Mouse (Mus musculus) lung, postnatal 10 days (tissue): ENCODE measurements at regions not wholly inside any gene's neighbourhood (a gene's known extent, or its start where the extent isn't known, plus 50 kb on each side); places are given as distances from the start of the nearest gene placed in this dataset.

Experiments
- DNase-seq: peaks from one replicate; pipeline ENCODE4 v3.0.0; 2021

- no peak for DNase-seq
These were observed 1062.8 kb upstream of the Acvr2a start for GRCm38 (mm10) chr2:47750997-47751623.

GRCm38 (mm10) chr2:47755716-47756115 lies 1058.2 kb upstream of the Acvr2a start:
- peak; percentile 6 for DNase-seq

DNA sequence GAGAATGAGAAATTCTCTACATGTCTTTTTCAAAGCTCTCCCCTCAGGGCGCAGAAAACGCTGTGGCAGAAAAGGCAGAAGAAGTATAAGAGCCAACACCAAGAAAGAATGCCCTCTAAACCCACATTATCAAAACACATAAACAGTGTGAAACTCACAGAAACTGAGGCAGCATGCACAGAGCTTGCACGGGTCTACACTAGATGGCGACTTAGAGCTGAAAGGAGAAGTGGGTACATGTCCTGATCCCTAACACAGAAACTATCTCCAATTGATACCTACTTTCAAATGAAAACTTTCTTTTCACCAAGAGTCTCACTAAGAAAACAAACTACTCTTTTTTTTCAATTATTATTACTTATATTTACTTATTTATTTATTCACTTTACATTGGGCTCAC lies 1057.7 kb upstream of the Acvr2a start:
- peak; percentile 4 for DNase-seq

- no peak for DNase-seq
These were observed 1038.1 kb upstream of the Acvr2a start for GRCm38 (mm10) chr2:47775766-47776165.

GRCm38 (mm10) chr2:47776965-47777364 lies 1036.9 kb upstream of the Acvr2a start:
- DNase-seq, result no peak

DNA sequence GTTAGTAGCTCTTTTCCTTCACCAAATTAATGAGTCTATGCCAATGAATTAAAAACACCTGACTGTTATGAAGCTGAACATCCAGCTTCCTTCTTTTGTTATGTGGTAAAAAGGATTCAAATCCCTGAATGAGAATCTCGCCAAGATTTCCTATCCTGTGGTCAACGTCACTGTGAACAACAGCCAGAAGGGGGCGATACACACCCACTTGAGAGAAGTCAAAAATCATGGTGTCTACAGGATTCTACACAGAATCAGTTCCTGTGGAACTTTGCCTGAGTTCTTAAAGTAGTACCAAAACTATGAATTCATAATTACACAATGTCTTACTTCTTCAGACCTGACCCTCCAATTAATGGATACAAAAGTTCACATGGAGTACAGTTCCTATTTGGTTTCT lies 1028.1 kb upstream of the Acvr2a start:
- peak; percentile 80 for DNase-seq

- DNase-seq, result peak; percentile 7
These were observed 991.1 kb upstream of the Acvr2a start for GRCm38 (mm10) chr2:47822746-47823271.

DNA sequence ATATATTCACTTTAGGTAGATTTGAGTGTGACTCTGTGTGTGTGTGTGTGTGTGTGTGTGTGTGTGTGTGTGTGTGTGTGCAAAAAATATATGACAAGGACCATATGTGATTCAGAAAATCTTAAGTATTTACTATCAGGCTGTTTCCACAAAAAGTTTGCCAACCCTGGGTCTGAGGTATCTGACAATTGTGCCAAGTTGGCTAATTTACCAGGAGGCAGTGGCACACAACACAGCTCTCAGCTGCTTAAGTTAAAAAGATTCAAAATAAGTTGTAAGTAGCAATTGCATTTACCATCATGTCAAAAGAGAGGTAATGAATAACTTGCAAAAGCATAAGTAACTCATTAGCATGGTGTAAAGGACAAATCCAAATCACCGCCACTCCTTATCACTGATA lies 981.4 kb upstream of the Acvr2a start:
- DNase-seq, result no peak

DNA sequence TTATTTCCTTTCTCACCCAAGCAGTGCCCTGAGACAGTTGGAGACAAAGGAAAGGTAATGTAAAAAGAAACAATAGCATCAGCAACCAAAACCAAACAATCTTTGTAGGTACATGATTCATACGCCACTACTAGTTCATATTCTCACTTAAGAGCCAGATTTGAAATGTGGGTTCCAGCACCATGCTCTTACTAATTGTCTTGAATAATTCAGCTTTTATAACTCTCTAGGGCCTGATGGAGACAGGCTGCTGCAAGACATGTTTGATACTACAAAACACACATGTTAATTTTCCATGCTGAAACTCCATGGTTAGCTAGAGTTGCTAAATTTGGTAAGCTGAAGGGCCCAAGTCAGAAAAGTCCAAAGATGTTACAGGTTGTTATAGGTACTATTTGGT lies 980.4 kb upstream of the Acvr2a start:
- DNase-seq, result no peak

- DNase-seq, result no peak
These were observed 979.7 kb upstream of the Acvr2a start for GRCm38 (mm10) chr2:47834055-47834799.

DNA sequence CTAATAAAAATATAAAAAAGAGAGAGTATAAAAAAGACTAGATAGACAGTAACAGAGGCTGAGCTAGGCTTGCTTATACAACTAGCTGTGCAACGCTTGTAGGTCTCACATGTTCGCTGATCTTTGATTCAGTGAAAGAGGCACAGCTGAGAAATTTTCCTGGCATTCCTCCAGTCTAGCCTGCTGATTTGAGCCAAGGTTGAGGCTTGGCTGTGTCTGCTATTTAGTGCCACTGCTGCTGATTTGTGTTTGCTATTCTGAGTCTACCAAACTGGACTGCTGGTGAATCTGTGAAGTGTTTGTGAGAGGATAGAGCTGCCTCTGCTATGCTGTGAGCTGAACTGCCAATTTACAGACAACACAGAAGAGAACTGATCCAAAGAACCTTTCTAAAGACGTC lies 956.7 kb upstream of the Acvr2a start:
- DNase-seq, result peak; percentile 57

- no peak for DNase-seq
These were observed 951.5 kb upstream of the Acvr2a start for GRCm38 (mm10) chr2:47862446-47862845.

- DNase-seq, result no peak
These were observed 935.9 kb upstream of the Acvr2a start for GRCm38 (mm10) chr2:47878002-47878401.

DNA sequence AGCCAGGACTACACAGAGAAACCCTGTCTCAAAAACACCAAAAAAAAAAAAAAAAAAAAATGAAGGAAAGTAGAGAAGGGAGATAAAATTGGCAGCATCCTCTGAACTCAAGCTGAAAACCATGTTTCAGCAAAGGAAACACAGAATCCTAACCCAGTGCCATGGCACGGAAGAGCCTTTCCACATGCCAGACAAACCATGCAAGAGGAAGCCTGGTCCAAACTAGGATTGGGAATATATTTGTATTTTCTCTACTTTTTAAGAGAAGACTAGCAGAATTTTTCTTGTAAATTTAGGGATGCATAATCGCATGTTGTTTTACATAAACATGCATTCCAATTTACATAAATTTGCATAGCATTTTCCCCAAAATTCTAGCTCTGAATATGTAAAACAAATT lies 934.8 kb upstream of the Acvr2a start:
- DNase-seq, result no peak

GRCm38 (mm10) chr2:47879796-47880195 lies 934.1 kb upstream of the Acvr2a start:
- DNase-seq, result no peak

DNA sequence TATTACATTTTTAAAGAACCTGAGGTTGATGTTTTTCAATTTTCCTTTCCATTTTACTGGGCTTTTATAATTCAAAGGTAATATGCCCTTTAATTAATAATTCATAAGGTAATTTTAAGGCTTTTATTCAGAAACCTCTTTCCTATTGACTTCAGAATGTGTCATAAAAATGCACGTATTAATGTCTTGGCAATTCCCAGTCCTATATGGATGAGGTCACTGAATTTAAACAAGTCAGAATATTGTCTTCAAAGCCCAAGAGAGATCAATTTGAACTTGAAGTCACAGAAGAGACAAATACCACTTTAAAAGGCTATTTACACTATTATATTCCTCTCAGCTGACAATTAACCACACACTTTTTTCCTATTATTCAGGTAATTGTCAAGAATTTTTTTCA lies 925.7 kb upstream of the Acvr2a start:
- DNase-seq, result no peak

GRCm38 (mm10) chr2:47891366-47891765 lies 922.5 kb upstream of the Acvr2a start:
- no peak for DNase-seq

DNA sequence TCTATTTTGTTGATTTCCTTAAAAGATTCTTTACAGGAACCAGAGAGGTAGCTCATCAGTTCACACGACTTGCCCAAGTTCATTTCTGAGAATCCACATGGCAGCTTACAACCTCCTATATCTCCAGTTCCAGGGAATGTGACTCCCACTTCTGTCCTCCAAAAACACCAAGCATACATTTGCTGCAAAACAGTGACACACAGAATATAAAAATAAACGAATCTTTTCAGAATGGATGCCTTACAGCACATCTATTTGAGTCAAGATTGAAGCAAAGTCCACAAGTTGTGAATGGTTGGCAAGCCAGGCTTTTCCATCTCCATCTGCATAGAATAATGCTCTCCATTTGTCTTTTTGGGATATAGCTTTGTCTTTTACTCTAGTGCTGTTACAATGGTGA lies 921.0 kb upstream of the Acvr2a start:
- DNase-seq, result no peak

DNA sequence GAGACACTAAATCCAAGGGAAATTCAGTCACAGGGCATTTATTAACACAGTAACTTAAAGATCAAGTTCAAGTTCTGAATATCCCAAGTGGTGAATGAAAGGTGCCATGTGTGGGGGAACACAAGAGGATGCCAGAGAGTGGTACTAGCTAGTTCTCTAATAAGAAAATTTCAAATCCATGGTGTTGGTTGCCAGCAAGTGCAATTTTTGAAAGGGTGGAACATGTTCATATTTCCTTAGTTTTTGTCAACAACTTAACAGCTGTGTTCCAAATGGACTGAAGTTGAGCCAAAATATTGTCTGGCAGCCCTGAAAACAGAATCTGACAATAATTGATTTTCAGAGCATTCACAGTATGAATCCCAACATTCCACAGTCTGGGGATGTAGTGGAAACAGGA lies 919.1 kb upstream of the Acvr2a start:
- DNase-seq, result peak; percentile 20

DNA sequence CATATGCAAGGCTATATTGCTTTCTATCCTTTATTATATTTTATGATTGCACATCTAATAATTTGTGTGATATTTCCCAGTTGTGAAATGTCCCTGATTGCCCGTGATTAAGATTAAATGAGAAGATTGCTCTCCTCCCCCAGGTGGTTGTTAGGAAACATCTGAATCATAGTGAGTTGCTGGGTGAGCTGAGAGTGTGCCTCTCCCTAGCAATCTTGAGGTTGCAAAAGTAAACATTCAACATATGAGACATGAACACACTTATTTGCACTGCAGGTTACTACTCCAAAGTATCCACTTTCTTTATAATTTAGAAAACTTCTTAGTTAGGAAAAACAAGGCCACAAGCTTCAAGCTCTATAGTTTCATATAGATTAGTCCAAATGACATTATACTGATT lies 899.6 kb upstream of the Acvr2a start:
- no peak for DNase-seq

DNA sequence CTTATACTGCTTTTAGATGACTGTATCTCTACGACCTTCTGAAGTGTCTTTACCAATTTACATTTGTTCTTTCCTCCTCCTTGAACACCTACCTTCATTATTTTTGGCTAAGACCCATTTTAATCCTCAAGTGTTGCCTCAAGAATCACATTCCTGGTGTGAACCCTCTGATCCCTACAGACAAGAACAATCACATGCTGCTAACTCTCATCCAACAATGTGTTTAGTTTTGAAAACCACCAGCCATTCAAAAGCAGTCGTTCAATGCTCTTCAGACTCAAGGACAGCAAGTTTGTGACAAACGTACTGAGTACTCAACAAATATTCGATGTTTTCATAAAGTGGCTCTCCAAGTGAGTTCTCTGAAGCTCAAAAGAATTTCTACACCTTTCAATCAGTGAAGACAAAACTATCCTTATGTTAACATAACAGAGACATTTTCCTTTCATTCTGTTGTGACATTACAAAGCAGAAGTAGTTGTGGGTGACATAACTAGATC lies 898.9 kb upstream of the Acvr2a start:
- peak; percentile 22 for DNase-seq

GRCm38 (mm10) chr2:47922965-47923364 lies 890.9 kb upstream of the Acvr2a start:
- DNase-seq, result no peak

DNA sequence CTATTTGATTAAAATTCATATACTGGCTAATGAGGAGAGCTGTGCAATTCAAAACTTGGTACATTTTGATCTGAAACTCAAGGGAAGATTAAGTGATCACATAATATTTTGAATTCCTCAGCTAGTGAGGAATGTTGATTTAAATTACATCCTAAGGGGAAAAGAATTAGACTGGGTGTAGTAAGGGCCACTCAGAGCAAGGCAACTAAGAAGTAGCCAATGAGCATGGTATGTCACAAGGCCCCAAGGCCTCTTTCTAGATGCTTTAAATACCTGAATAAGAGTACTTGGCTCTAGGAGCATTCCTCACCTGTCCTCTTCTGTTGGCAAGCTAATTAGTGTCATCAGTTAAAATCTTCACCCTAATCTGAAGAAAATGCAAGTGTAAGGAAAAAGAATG lies 887.3 kb upstream of the Acvr2a start:
- DNase-seq, result no peak

- peak; percentile 14 for DNase-seq
These were observed 868.8 kb upstream of the Acvr2a start for GRCm38 (mm10) chr2:47945061-47945460.
